Mouse (Mus musculus): ENCODE data around the gene Zfp598. TPM values are rescaled to one million over a fixed set of nuclear protein-coding genes. Genes with fewer than 3 reads are reported as not detected.
A peak's percentile ranks its signal among the peaks of the same experiment; 100 is the strongest.

The Zfp598 gene
- polyA plus RNA-seq, 2 experiments, result 29.9 to 91.4 TPM

GRCm38 (mm10) chr17:24722220-24722924 is 52.9 kb downstream of the Zfp598 start:
- 32% methylated on average over 13 of the region's 13 CpGs for WGBS
- ATAC-seq (ENCODE audit: low FRiP score, low read depth), result no peak
- H3K27me3 ChIP-seq (ENCODE audit: control insufficient read depth, insufficient read depth, low read length), result no peaks in the 10 kb centered on the region
- H3K27ac ChIP-seq (replicated peaks; ENCODE audit: low read depth, low read length), result no peak overlapping the region
- peak overlapping the region; percentile 79; the same call in 1 of the 2 replicates for H3K4me2 ChIP-seq (replicated peaks; ENCODE audit: low read depth, low read length, severe bottlenecking)
- H3K4me3 ChIP-seq (replicated peaks; ENCODE audit: low read length), result peak overlapping the region; percentile 90
- no peaks in the 10 kb centered on the region for H3K9me3 ChIP-seq (ENCODE audit: control insufficient read depth, low read length)
- H3K36me3 ChIP-seq (ENCODE audit: control insufficient read depth, insufficient read depth, low read length), result peaks cover 25% of the 10 kb centered on the region
- TF ChIP-seq POLR2A (IDR thresholded peaks at IDR 0.05; ENCODE audit: borderline replicate concordance, extremely low read depth, insufficient read depth, insufficient read length), result no peak
- DNase-seq (ENCODE audit: low spot score), result no peak
- peaks cover 21% of the 10 kb centered on the region for H3K4me1 ChIP-seq (ENCODE audit: control insufficient read depth, insufficient read depth, low read length)
- H3K9ac ChIP-seq (ENCODE audit: low read depth, low read length, severe bottlenecking), result no peak overlapping the region

DNA sequence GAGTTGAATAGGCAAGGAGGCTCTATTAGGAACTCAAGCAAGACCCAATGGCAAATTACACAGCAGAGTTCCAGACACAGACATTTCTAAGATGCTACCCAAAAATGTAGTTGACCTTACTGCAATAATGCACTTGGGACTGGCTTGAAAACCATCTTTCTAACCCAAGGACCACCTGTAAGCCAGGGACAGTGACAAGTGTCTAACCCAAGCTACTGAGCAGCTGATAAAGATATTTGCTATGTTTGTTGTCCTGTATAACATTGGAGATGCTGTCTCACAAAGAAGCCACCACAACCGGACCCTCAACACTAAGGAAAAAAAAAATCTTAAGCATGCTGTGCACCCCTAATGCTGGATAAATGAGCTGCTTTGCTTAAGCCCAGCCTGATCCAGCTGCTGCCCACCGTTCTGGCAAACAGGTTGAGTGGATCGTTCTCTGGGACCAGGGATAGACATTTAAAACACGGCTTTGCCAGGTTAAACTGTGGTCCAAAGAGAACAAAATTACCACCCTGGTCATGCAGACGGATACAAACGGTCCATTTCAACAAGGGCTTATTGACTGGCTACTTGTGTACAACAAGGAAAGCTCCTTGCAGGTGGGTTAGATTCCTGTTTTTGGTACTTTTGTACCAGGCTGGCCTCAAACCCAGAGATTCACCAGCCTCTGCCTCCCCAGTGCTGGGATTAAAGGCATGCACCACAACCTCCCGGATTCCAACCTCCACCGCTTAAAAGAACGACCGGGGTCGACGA is 53.8 kb downstream of the Zfp598 start:
- Histone ChIP-seq H3K9ac (ENCODE audit: low read depth, low read length, severe bottlenecking) (peak overlapping the region; percentile 85), H3K4me3 (replicated peaks; ENCODE audit: low read length) (peak overlapping the region; percentile 81), H3K4me2 (replicated peaks; ENCODE audit: low read depth, low read length, severe bottlenecking) (peak overlapping the region; percentile 79), H3K27me3 (ENCODE audit: control insufficient read depth, insufficient read depth, low read length) (no peaks in the 10 kb centered on the region), H3K9me3 (ENCODE audit: control insufficient read depth, low read length) (no peaks in the 10 kb centered on the region), H3K27ac (replicated peaks; ENCODE audit: low read depth, low read length) (0 out of 2 replicates have a peak overlapping the region, but pooled peaks have one; percentile 61), H3K36me3 (ENCODE audit: control insufficient read depth, insufficient read depth, low read length) (peaks cover 22% of the 10 kb centered on the region), H3K4me1 (ENCODE audit: control insufficient read depth, insufficient read depth, low read length) (peaks cover 21% of the 10 kb centered on the region)
- ATAC-seq (ENCODE audit: low FRiP score, low read depth), result no peak
- no peak for DNase-seq (ENCODE audit: low spot score)
- 2% methylated on average over 12 of the region's 12 CpGs for WGBS
- TF ChIP-seq POLR2A (IDR thresholded peaks at IDR 0.05; ENCODE audit: borderline replicate concordance, extremely low read depth, insufficient read depth, insufficient read length), result no peak

DNA sequence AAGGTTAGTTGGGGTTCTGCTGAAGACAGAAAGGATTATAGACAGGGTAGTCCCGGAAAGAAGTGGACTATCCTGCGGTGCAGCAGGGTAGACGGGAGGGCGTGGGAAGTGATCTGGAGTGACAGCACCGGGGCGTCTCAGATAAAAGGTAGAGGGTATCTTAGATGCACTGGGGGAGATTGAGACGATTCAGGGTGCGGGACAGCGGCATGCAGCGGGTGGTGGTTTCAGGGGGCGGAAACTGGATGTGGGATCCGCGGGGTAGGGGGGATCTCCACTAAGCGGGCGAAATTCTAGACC is 54.3 kb downstream of the Zfp598 start:
- Histone ChIP-seq H3K4me2 (replicated peaks; ENCODE audit: low read depth, low read length, severe bottlenecking) (peak overlapping the region; percentile 79), H3K9ac (ENCODE audit: low read depth, low read length, severe bottlenecking) (peak overlapping the region; percentile 85), H3K36me3 (ENCODE audit: control insufficient read depth, insufficient read depth, low read length) (peaks cover 17% of the 10 kb centered on the region), H3K4me3 (replicated peaks; ENCODE audit: low read length) (peak overlapping the region; percentile 81), H3K9me3 (ENCODE audit: control insufficient read depth, low read length) (no peaks in the 10 kb centered on the region), H3K27ac (replicated peaks; ENCODE audit: low read depth, low read length) (peak overlapping the region; percentile 61; the same call in 1 of the 2 replicates), H3K4me1 (ENCODE audit: control insufficient read depth, insufficient read depth, low read length) (peaks cover 19% of the 10 kb centered on the region), H3K27me3 (ENCODE audit: control insufficient read depth, insufficient read depth, low read length) (no peaks in the 10 kb centered on the region)
- TF ChIP-seq POLR2A (IDR thresholded peaks at IDR 0.05; ENCODE audit: borderline replicate concordance, extremely low read depth, insufficient read depth, insufficient read length), result no peak
- 1% methylated on average over 15 of the region's 15 CpGs for WGBS
- DNase-seq (ENCODE audit: low spot score), result no peak
- no peak for ATAC-seq (ENCODE audit: low FRiP score, low read depth)

DNA sequence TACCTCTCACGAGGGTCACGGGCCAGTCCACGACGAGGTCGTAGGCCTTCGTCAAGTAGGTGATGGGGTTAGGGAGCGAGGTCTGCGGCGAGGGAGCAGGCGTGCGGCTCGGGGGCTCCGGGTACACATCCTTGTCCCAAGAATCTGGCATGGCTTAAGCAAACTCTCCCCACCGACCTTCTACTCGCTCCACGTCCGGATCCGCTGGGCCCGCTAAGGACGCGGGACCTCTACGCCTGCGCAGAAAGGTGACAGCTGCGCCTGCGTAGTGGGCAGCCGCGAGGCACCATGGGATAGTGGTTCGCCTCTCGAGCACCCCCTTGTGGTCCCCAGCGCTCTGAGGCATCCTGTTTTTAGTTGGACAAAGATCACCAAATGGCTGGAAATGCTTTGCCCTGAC is 54.7 kb downstream of the Zfp598 start, which contains the start of gene Ndufb10:
Gene Ndufb10 (minus strand): TSS at position 295 of the 400 bp plus-strand sequence.
- TF ChIP-seq POLR2A (IDR thresholded peaks at IDR 0.05; ENCODE audit: borderline replicate concordance, extremely low read depth, insufficient read depth, insufficient read length), result peak; percentile 62; the same call in 1 of the 2 replicates
- DNase-seq (ENCODE audit: low spot score) (peak; percentile 97), ATAC-seq (ENCODE audit: low FRiP score, low read depth) (peak; percentile 56)
- 0% methylated on average over 28 of the region's 30 CpGs for WGBS
- Histone ChIP-seq H3K9me3 (ENCODE audit: control insufficient read depth, low read length) (no peaks in the 10 kb centered on the region), H3K9ac (ENCODE audit: low read depth, low read length, severe bottlenecking) (peak within 1 kb of the TSS; percentile 85), H3K36me3 (ENCODE audit: control insufficient read depth, insufficient read depth, low read length) (peaks cover 17% of the 10 kb centered on the region), H3K27ac (replicated peaks; ENCODE audit: low read depth, low read length) (peak within 1 kb of the TSS; percentile 61), H3K4me2 (replicated peaks; ENCODE audit: low read depth, low read length, severe bottlenecking) (peak within 1 kb of the TSS; percentile 79), H3K4me1 (ENCODE audit: control insufficient read depth, insufficient read depth, low read length) (peaks cover 17% of the 10 kb centered on the region), H3K4me3 (replicated peaks; ENCODE audit: low read length) (peak within 1 kb of the TSS; percentile 81), H3K27me3 (ENCODE audit: control insufficient read depth, insufficient read depth, low read length) (no peaks in the 10 kb centered on the region)

GRCm38 (mm10) chr17:24725637-24726390 is 56.3 kb downstream of the Zfp598 start:
- Histone ChIP-seq H3K27ac (replicated peaks; ENCODE audit: low read depth, low read length) (no peak overlapping the region), H3K36me3 (ENCODE audit: control insufficient read depth, insufficient read depth, low read length) (peaks cover 17% of the 10 kb centered on the region), H3K4me2 (replicated peaks; ENCODE audit: low read depth, low read length, severe bottlenecking) (no peak overlapping the region), H3K4me1 (ENCODE audit: control insufficient read depth, insufficient read depth, low read length) (peaks cover 17% of the 10 kb centered on the region), H3K9me3 (ENCODE audit: control insufficient read depth, low read length) (no peaks in the 10 kb centered on the region), H3K9ac (ENCODE audit: low read depth, low read length, severe bottlenecking) (no peak overlapping the region), H3K4me3 (replicated peaks; ENCODE audit: low read length) (no peak overlapping the region), H3K27me3 (ENCODE audit: control insufficient read depth, insufficient read depth, low read length) (no peaks in the 10 kb centered on the region)
- no peak for TF ChIP-seq POLR2A (IDR thresholded peaks at IDR 0.05; ENCODE audit: borderline replicate concordance, extremely low read depth, insufficient read depth, insufficient read length)
- DNase-seq (ENCODE audit: low spot score) (no peak), ATAC-seq (ENCODE audit: low FRiP score, low read depth) (no peak)
- WGBS, result 75% methylated on average over 3 of the region's 3 CpGs
